Mouse (Mus musculus): ENCODE data around the gene Igf2. TPM values are rescaled to one million over a fixed set of nuclear protein-coding genes. Genes with fewer than 3 reads are reported as not detected.

The Igf2 gene
- total and polyA plus RNA-seq, 3 experiments: not detected

- TF ChIP-seq EP300 (IDR thresholded peaks at IDR 0.05; ENCODE audit: low read depth in 1 of 2, low read length in 2 of 2) (no peak), MAZ (IDR thresholded peaks at IDR 0.05; ENCODE audit: low read depth, low read length) (no peak), POLR2AphosphoS5 (IDR thresholded peaks at IDR 0.05; ENCODE audit: borderline replicate concordance, low read depth, low read length) (no peak), ZC3H11A (IDR thresholded peaks at IDR 0.05; ENCODE audit: low read depth, low read length) (no peak), ZMIZ1 (IDR thresholded peaks at IDR 0.05; ENCODE audit: low read depth, low read length) (no peak), ETS1 (IDR thresholded peaks at IDR 0.05; ENCODE audit: low read depth, low read length) (no peak), NRF1 (IDR thresholded peaks at IDR 0.05; ENCODE audit: insufficient read depth, low read depth, low read length, poor library complexity, severe bottlenecking) (no peak), ZKSCAN1 (IDR thresholded peaks at IDR 0.05; ENCODE audit: low read depth, low read length) (no peak), ELF1 (IDR thresholded peaks at IDR 0.05; ENCODE audit: low read depth, low read length) (no peak), BHLHE40 (IDR thresholded peaks at IDR 0.05; ENCODE audit: borderline replicate concordance, low read depth, low read length) (no peak), TAL1 (IDR thresholded peaks at IDR 0.05; ENCODE audit: low read length) (no peak), CTCF (IDR thresholded peaks at IDR 0.05 in 2 of 3, conservative IDR thresholded peaks at IDR 0.05 in 1 of 3; ENCODE audit: control insufficient read depth in 1 of 3, insufficient read depth in 1 of 3, low read depth in 2 of 3, low read length in 3 of 3, poor library complexity in 1 of 3, severe bottlenecking in 1 of 3) (no peak), TCF12 (IDR thresholded peaks at IDR 0.05; ENCODE audit: low read depth, low read length) (no peak), MAFK (IDR thresholded peaks at IDR 0.05; ENCODE audit: borderline replicate concordance, low read depth, low read length) (no peak), E2F4 (IDR thresholded peaks at IDR 0.05; ENCODE audit: borderline replicate concordance, low read depth, low read length) (no peak), POLR2AphosphoS2 (IDR thresholded peaks at IDR 0.05; ENCODE audit: low read length) (no peak), HCFC1 (IDR thresholded peaks at IDR 0.05; ENCODE audit: low read depth, low read length) (no peak), TBP (IDR thresholded peaks at IDR 0.05; ENCODE audit: low read depth, low read length) (no peak), USF1 (IDR thresholded peaks at IDR 0.05; ENCODE audit: low read depth, low read length) (no peak)
- H3K27me3 ChIP-seq (ENCODE audit: control insufficient read depth in 1 of 2, insufficient read depth in 2 of 2, low read length in 2 of 2): no peaks in the 10 kb centered on the region
- H3K4me3 ChIP-seq (ENCODE audit: control insufficient read depth in 1 of 2, insufficient read depth in 1 of 2, low read depth in 2 of 2, low read length in 2 of 2): no peak overlapping the region
- H3K79me2 ChIP-seq (ENCODE audit: control insufficient read depth, insufficient read depth, low read length, poor library complexity): no peaks in the 10 kb centered on the region
- H3K27ac ChIP-seq (ENCODE audit: control insufficient read depth, low read depth, low read length): no peak overlapping the region
- no peak for DNase-seq (ENCODE audit: low read depth, low spot score)
- no peak overlapping the region for H3K9ac ChIP-seq (ENCODE audit: control insufficient read depth, low read depth, low read length, poor library complexity, severe bottlenecking)
- H3K4me1 ChIP-seq (ENCODE audit: control insufficient read depth in 1 of 2, insufficient read depth in 2 of 2, low read length in 2 of 2): no peaks in the 10 kb centered on the region
- no peaks in the 10 kb centered on the region for H3K36me3 ChIP-seq (ENCODE audit: control insufficient read depth in 1 of 2, insufficient read depth in 2 of 2, low read length in 2 of 2)
- H3K9me3 ChIP-seq (replicated peaks; ENCODE audit: insufficient read depth, low read length): no peaks in the 10 kb centered on the region
Measured at GRCm38 (mm10) chr7:142666109-142666508, 507 bp downstream of the Igf2 start.

- no peak overlapping the region for H3K9ac ChIP-seq (ENCODE audit: control insufficient read depth, low read depth, low read length, poor library complexity, severe bottlenecking)
- H3K27ac ChIP-seq (ENCODE audit: control insufficient read depth, low read depth, low read length): no peak overlapping the region
- TF ChIP-seq USF2 (IDR thresholded peaks at IDR 0.05; ENCODE audit: borderline replicate concordance in 1 of 2, insufficient read depth in 1 of 2, low read depth in 1 of 2, low read length in 2 of 2): no peak
- no peak for TF ChIP-seq MEF2A (IDR thresholded peaks at IDR 0.05; ENCODE audit: extremely low read depth, insufficient replicate concordance, low read depth, low read length, poor library complexity, severe bottlenecking)
- TF ChIP-seq ELF1 (IDR thresholded peaks at IDR 0.05; ENCODE audit: low read depth, low read length): no peak
- no peak for TF ChIP-seq SIN3A (IDR thresholded peaks at IDR 0.05; ENCODE audit: low read length)
- TF ChIP-seq POLR2AphosphoS2 (IDR thresholded peaks at IDR 0.05; ENCODE audit: low read length): no peak
- no peak for TF ChIP-seq KAT2A (conservative IDR thresholded peaks at IDR 0.05; ENCODE audit: low read depth, low read length)
- TF ChIP-seq RCOR1 (IDR thresholded peaks at IDR 0.05; ENCODE audit: low read depth, low read length): no peak
- TF ChIP-seq NELFE (IDR thresholded peaks at IDR 0.05; ENCODE audit: low read depth, low read length): no peak
- TF ChIP-seq CHD1 (IDR thresholded peaks at IDR 0.05; ENCODE audit: low read depth, low read length): no peak
- TF ChIP-seq ZC3H11A (IDR thresholded peaks at IDR 0.05; ENCODE audit: low read depth, low read length): no peak
- TF ChIP-seq HCFC1 (IDR thresholded peaks at IDR 0.05; ENCODE audit: low read depth, low read length): no peak
- TF ChIP-seq UBTF (IDR thresholded peaks at IDR 0.05; ENCODE audit: borderline replicate concordance, insufficient read depth, low read depth, low read length): no peak
- no peak for TF ChIP-seq MYC (IDR thresholded peaks at IDR 0.05; ENCODE audit: low read depth, low read length)
- TF ChIP-seq ZKSCAN1 (IDR thresholded peaks at IDR 0.05; ENCODE audit: low read depth, low read length): no peak
- TF ChIP-seq TAL1 (IDR thresholded peaks at IDR 0.05; ENCODE audit: low read length): no peak
- no peak for TF ChIP-seq SMC3 (IDR thresholded peaks at IDR 0.05; ENCODE audit: low read depth, low read length)
- no peak for TF ChIP-seq NRF1 (IDR thresholded peaks at IDR 0.05; ENCODE audit: insufficient read depth, low read depth, low read length, poor library complexity, severe bottlenecking)
- no peak for TF ChIP-seq ZNF384 (IDR thresholded peaks at IDR 0.05; ENCODE audit: low read depth, low read length)
- no peak for TF ChIP-seq TCF12 (IDR thresholded peaks at IDR 0.05; ENCODE audit: low read depth, low read length)
- no peak for TF ChIP-seq E2F4 (IDR thresholded peaks at IDR 0.05; ENCODE audit: borderline replicate concordance, low read depth, low read length)
- H3K79me2 ChIP-seq (ENCODE audit: control insufficient read depth, insufficient read depth, low read length, poor library complexity): no peaks in the 10 kb centered on the region
- no peak for DNase-seq (ENCODE audit: low read depth, low spot score)
- H3K9me3 ChIP-seq (replicated peaks; ENCODE audit: insufficient read depth, low read length): no peaks in the 10 kb centered on the region
- H3K36me3 ChIP-seq (ENCODE audit: control insufficient read depth in 1 of 2, insufficient read depth in 2 of 2, low read length in 2 of 2): no peaks in the 10 kb centered on the region
- no peaks in the 10 kb centered on the region for H3K4me1 ChIP-seq (ENCODE audit: control insufficient read depth in 1 of 2, insufficient read depth in 2 of 2, low read length in 2 of 2)
- no peaks in the 10 kb centered on the region for H3K27me3 ChIP-seq (ENCODE audit: control insufficient read depth in 1 of 2, insufficient read depth in 2 of 2, low read length in 2 of 2)
- H3K4me3 ChIP-seq (ENCODE audit: control insufficient read depth in 1 of 2, insufficient read depth in 1 of 2, low read depth in 2 of 2, low read length in 2 of 2): no peak overlapping the region
Measured at GRCm38 (mm10) chr7:142665364-142665763, 1.3 kb downstream of the Igf2 start.
